Mouse (Mus musculus): Measurements from ENCODE around the gene Thnsl2. TPM values are rescaled to one million over a fixed set of nuclear protein-coding genes. Genes with fewer than 3 reads are reported as not detected.
A peak's percentile ranks its signal among the peaks of the same experiment; 100 is the strongest.

Gene Thnsl2
- total RNA-seq (2014; rRNA removed) (3.7 and 7.3 TPM in 2 replicates), polyA plus RNA-seq (2015; fragmentation: Nextera tagmentation; extraction: Ambion mirVana) (4.9 and 5.4 TPM in 2 replicates)

- Histone ChIP-seq H3K9ac (replicated peaks; ENCODE audit: low read length, poor library complexity, severe bottlenecking) (peak within 1 kb of the TSS; percentile 77), H3K4me2 (ENCODE audit: low read depth, low read length, poor library complexity, severe bottlenecking) (peak within 1 kb of the TSS; percentile 86), H3K27ac (ENCODE audit: low read depth, low read length) (peak within 1 kb of the TSS; percentile 69), H3K9me3 (ENCODE audit: low read length) (no peaks in the 10 kb centered on the region), H3K27me3 (ENCODE audit: insufficient read depth, low read length) (no peaks in the 10 kb centered on the region), H3K36me3 (ENCODE audit: insufficient read depth, low read length) (no peaks in the 10 kb centered on the region), H3K4me3 (ENCODE audit: low read depth, low read length) (peak within 1 kb of the TSS; percentile 57), H3K4me1 (ENCODE audit: insufficient read depth, low read length) (peaks cover 4% of the 10 kb centered on the region; the same call in 1 of the 2 replicates)
- WGBS, result under 1% methylated on average over 32 of the region's 32 CpGs
- ATAC-seq (ENCODE audit: low FRiP score), result peak; percentile 92
- peak; percentile 67 for TF ChIP-seq CTCF (IDR thresholded peaks at IDR 0.05)
- peak; percentile 77 for DNase-seq (ENCODE audit: low spot score)
These were observed at the start of gene Thnsl2 for GRCm38 (mm10) chr6:71143894-71144455. TSS of gene Thnsl2 (minus strand) at chr6:71144439.

- WGBS, result 80% methylated on average over 6 of the region's 6 CpGs
- H3K4me2 ChIP-seq (ENCODE audit: low read depth, low read length, poor library complexity, severe bottlenecking), result no peak overlapping the region
- H3K27ac ChIP-seq (ENCODE audit: low read depth, low read length), result no peak overlapping the region
- H3K4me1 ChIP-seq (ENCODE audit: insufficient read depth, low read length), result no peaks in the 10 kb centered on the region
- no peaks in the 10 kb centered on the region for H3K36me3 ChIP-seq (ENCODE audit: insufficient read depth, low read length)
- no peaks in the 10 kb centered on the region for H3K27me3 ChIP-seq (ENCODE audit: insufficient read depth, low read length)
- no peak overlapping the region for H3K9ac ChIP-seq (replicated peaks; ENCODE audit: low read length, poor library complexity, severe bottlenecking)
- no peak for TF ChIP-seq CTCF (IDR thresholded peaks at IDR 0.05)
- H3K4me3 ChIP-seq (ENCODE audit: low read depth, low read length), result no peak overlapping the region
- DNase-seq (ENCODE audit: low spot score), result no peak
- no peaks in the 10 kb centered on the region for H3K9me3 ChIP-seq (ENCODE audit: low read length)
- no peak for ATAC-seq (ENCODE audit: low FRiP score)
These were observed 49.0 kb upstream of the Thnsl2 start for GRCm38 (mm10) chr6:71193151-71193740.

- Histone ChIP-seq H3K36me3 (ENCODE audit: insufficient read depth, low read length) (no peaks in the 10 kb centered on the region), H3K4me3 (ENCODE audit: low read depth, low read length) (no peak overlapping the region), H3K9me3 (ENCODE audit: low read length) (no peaks in the 10 kb centered on the region), H3K9ac (replicated peaks; ENCODE audit: low read length, poor library complexity, severe bottlenecking) (no peak overlapping the region), H3K27me3 (ENCODE audit: insufficient read depth, low read length) (no peaks in the 10 kb centered on the region), H3K4me1 (ENCODE audit: insufficient read depth, low read length) (no peaks in the 10 kb centered on the region), H3K4me2 (ENCODE audit: low read depth, low read length, poor library complexity, severe bottlenecking) (no peak overlapping the region), H3K27ac (ENCODE audit: low read depth, low read length) (no peak overlapping the region)
- TF ChIP-seq CTCF (IDR thresholded peaks at IDR 0.05), result no peak
- 93% methylated on average over 2 of the region's 2 CpGs for WGBS
- no peak for DNase-seq (ENCODE audit: low spot score)
- no peak for ATAC-seq (ENCODE audit: low FRiP score)
These were observed 46.3 kb upstream of the Thnsl2 start for GRCm38 (mm10) chr6:71190501-71190900.

GRCm38 (mm10) chr6:71189578-71189977 is 45.3 kb upstream of the Thnsl2 start:
- no peaks in the 10 kb centered on the region for H3K4me1 ChIP-seq (ENCODE audit: insufficient read depth, low read length)
- H3K9me3 ChIP-seq (ENCODE audit: low read length), result no peaks in the 10 kb centered on the region
- no peaks in the 10 kb centered on the region for H3K27me3 ChIP-seq (ENCODE audit: insufficient read depth, low read length)
- no peak overlapping the region for H3K27ac ChIP-seq (ENCODE audit: low read depth, low read length)
- DNase-seq (ENCODE audit: low spot score) (no peak), ATAC-seq (ENCODE audit: low FRiP score) (no peak)
- no peak for TF ChIP-seq CTCF (IDR thresholded peaks at IDR 0.05)
- no peak overlapping the region for H3K9ac ChIP-seq (replicated peaks; ENCODE audit: low read length, poor library complexity, severe bottlenecking)
- WGBS, result 91% methylated on average over 1 of the region's 1 CpGs
- no peak overlapping the region for H3K4me2 ChIP-seq (ENCODE audit: low read depth, low read length, poor library complexity, severe bottlenecking)
- H3K4me3 ChIP-seq (ENCODE audit: low read depth, low read length), result no peak overlapping the region
- no peaks in the 10 kb centered on the region for H3K36me3 ChIP-seq (ENCODE audit: insufficient read depth, low read length)

GRCm38 (mm10) chr6:71184941-71185604 is 40.8 kb upstream of the Thnsl2 start:
- Histone ChIP-seq H3K9me3 (ENCODE audit: low read length) (no peaks in the 10 kb centered on the region), H3K27ac (ENCODE audit: low read depth, low read length) (no peak overlapping the region), H3K4me2 (ENCODE audit: low read depth, low read length, poor library complexity, severe bottlenecking) (no peak overlapping the region), H3K36me3 (ENCODE audit: insufficient read depth, low read length) (no peaks in the 10 kb centered on the region), H3K4me3 (ENCODE audit: low read depth, low read length) (no peak overlapping the region), H3K9ac (replicated peaks; ENCODE audit: low read length, poor library complexity, severe bottlenecking) (no peak overlapping the region), H3K27me3 (ENCODE audit: insufficient read depth, low read length) (no peaks in the 10 kb centered on the region), H3K4me1 (ENCODE audit: insufficient read depth, low read length) (no peaks in the 10 kb centered on the region)
- ATAC-seq (ENCODE audit: low FRiP score), result no peak
- TF ChIP-seq CTCF (IDR thresholded peaks at IDR 0.05), result no peak
- no peak for DNase-seq (ENCODE audit: low spot score)
- WGBS, result 90% methylated on average over 7 of the region's 7 CpGs

- H3K36me3 ChIP-seq (ENCODE audit: insufficient read depth, low read length), result no peaks in the 10 kb centered on the region
- no peak for TF ChIP-seq CTCF (IDR thresholded peaks at IDR 0.05)
- no peaks in the 10 kb centered on the region for H3K9me3 ChIP-seq (ENCODE audit: low read length)
- ATAC-seq (ENCODE audit: low FRiP score), result no peak
- no peaks in the 10 kb centered on the region for H3K27me3 ChIP-seq (ENCODE audit: insufficient read depth, low read length)
- H3K4me1 ChIP-seq (ENCODE audit: insufficient read depth, low read length), result no peaks in the 10 kb centered on the region
- H3K4me3 ChIP-seq (ENCODE audit: low read depth, low read length), result no peak overlapping the region
- H3K27ac ChIP-seq (ENCODE audit: low read depth, low read length), result no peak overlapping the region
- no peak for DNase-seq (ENCODE audit: low spot score)
- 91% methylated on average over 1 of the region's 1 CpGs for WGBS
- no peak overlapping the region for H3K9ac ChIP-seq (replicated peaks; ENCODE audit: low read length, poor library complexity, severe bottlenecking)
- H3K4me2 ChIP-seq (ENCODE audit: low read depth, low read length, poor library complexity, severe bottlenecking), result no peak overlapping the region
These were observed 36.4 kb upstream of the Thnsl2 start for GRCm38 (mm10) chr6:71180596-71180995.

Data from midbrain, postnatal 0 days (tissue).